Mouse (Mus musculus): ENCODE measurements around the gene Hey2.

The Hey2 gene

DNA sequence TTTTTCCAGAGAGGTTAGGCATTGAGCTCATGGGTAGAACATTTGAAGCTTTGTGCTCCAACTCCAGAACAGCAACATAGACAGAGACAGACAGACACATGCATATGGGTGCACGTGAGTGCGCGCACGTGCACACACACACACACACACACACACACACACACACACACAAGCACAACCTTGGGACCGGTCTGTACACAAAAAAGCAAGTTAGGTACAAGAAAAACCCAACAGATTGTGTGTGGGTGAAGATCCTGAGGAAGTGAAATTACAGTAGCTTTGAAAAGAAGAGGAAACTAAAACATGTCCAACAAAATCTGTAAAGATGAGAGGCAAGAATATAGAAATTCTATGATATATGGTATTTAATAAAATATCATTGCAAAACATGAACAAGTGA lies 53.1 kb downstream of the Hey2 start:
- DNase-seq (ENCODE audit: low read depth), result no peak

DNA sequence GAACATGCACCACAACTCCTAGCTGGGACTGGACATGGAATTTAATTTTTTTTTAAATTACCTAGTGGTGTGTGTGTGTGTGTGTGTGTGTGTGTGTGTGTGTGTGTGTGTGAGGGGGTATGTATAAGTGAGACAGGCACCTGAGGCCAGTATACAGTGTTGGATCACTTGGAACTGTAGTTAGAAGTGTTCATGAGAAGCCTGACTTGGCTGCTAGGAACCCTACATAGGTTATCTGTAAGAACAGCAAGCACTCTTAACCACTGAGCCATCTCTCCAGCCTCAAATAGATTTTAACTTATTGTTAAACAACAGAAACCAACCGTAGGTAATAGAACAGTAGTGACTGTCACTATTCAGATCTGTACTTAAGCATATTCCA lies 54.3 kb downstream of the Hey2 start:
- no peak for DNase-seq (ENCODE audit: low read depth)

DNA sequence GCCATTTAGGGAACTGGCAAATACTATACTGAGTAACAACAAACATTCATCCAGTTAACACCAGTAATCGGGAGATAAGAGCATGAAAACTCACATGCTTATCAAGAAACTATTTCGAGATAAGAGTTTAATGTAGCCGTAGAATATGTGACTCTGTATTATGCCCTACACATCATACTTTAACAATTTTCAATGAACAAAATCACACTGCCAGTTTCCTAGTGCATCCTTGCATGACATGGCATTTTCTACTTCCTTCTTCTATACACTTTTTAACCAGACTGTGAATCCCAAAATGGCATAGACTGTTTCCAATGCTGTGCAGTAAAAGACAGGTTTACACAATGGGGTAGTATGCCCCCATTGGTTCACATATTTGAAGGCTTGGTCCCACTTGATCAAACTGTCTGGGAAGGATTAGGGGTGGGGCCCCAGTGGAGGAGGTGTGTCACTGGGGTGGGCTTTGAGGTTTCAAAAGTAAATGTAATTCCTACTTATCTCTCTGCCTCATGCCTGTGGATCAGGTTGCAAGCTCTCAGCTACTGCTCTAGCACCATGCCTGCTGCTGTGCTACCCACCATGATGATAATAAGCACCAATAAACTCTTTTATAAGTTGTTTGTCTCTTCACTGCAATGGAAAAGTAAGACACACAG lies 54.8 kb downstream of the Hey2 start:
- peak; percentile 36 for DNase-seq (ENCODE audit: low read depth)

DNA sequence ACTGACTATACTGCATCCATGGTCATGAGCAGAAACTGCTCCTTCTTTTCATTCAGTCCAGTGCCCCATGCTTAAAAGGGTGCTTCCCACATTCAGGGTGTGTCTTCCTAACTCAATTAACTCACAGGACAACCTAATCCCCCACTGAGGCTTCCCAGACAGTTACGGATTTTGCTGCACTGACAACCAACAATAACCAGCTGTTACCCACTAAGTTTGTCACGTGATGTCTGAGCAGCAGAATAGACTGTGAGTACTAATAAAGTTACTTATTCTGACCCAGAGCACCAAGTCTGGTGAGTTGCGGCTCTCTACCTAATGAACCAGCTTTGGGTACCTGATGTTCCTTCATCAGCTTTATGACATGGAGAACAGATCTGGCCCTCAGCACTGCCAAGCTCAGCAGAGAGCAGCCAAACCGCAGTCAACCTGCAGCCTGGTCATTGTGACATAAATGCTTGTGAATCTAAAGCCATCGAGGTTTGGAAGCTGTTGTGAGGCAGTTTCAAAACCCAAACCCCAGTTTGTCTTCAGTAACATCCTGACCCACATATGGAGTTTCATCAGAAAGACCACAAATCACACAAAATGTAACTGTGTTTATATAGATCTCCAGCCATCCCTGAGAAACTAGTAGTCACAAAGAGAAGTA lies 56.4 kb downstream of the Hey2 start:
- peak; percentile 73 for DNase-seq (ENCODE audit: low read depth)

All from 416B (cell line).